In genomic region chr3:77198265-77198664, GRCm38 (mm10) we compare ENCODE assay signal across 12 mouse cellular contexts.
DNase-seq lines count a peak whose midpoint lies in the region; ATAC-seq and TF ChIP-seq lines count a peak whose summit lies in the region.
"Had no signal": no experiment of that assay in that cellular context is flagged by ENCODE, and none has a peak within 500 bp of the region (broad histone marks: within the 10 kb centered on the region; RNA-seq: fewer than 3 reads in every experiment).

No protein-coding gene starts in this region.

- WGBS in hindbrain, postnatal 0 days = 45% methylated on average over 2 of the region's 2 CpGs
- 92% methylated on average over 2 of the region's 2 CpGs for WGBS in hindbrain, embryonic 12.5 days
- 66% methylated on average over 2 of the region's 2 CpGs for WGBS in neural tube, embryonic 15.5 days

- no peak overlapping the region for H3K4me3 ChIP-seq in hindbrain, postnatal 0 days (ENCODE audit: low read length)
- no peak overlapping the region for H3K4me3 ChIP-seq in hindbrain, embryonic 12.5 days
- H3K4me3 ChIP-seq in neural tube, embryonic 15.5 days (replicated peaks) = no peak overlapping the region
- H3K4me3 ChIP-seq: embryonic facial prominence, embryonic 13.5 days; left cerebral cortex, adult 2 months had no signal

- no peak for ATAC-seq in hindbrain, postnatal 0 days
- no peak for ATAC-seq in hindbrain, embryonic 12.5 days (ENCODE audit: low FRiP score)
- ATAC-seq in neural tube, embryonic 15.5 days (ENCODE audit: low FRiP score) = no peak

- peak; percentile 56 to 68 for DNase-seq in cerebellum, postnatal 10 days
- DNase-seq in cerebellum, postnatal 36 days = no peak
- peak; percentile 33 for DNase-seq in hindbrain, postnatal 0 days (ENCODE audit: low spot score)
- peak; percentile 9 to 19 for DNase-seq in heart, adult 9 months (ENCODE audit: low spot score in 2 of 2)
- peak; percentile 62 for DNase-seq in lung, postnatal 10 days
- no peak for DNase-seq in frontal cortex, postnatal 36 days (ENCODE audit: low spot score in 2 of 2)

- no peaks in the 10 kb centered on the region for H3K27me3 ChIP-seq in hindbrain, postnatal 0 days (ENCODE audit: insufficient read depth, low read length)
- no peaks in the 10 kb centered on the region for H3K27me3 ChIP-seq in hindbrain, embryonic 12.5 days
- H3K27me3 ChIP-seq in neural tube, embryonic 15.5 days (replicated peaks) = no peaks in the 10 kb centered on the region
- H3K27me3 ChIP-seq: embryonic facial prominence, embryonic 13.5 days had no signal

- H3K9me3 ChIP-seq in hindbrain, postnatal 0 days (ENCODE audit: low read length) = no peaks in the 10 kb centered on the region
- H3K9me3 ChIP-seq in hindbrain, embryonic 12.5 days (replicated peaks) = no peaks in the 10 kb centered on the region
- H3K9me3 ChIP-seq in neural tube, embryonic 15.5 days (replicated peaks) = no peaks in the 10 kb centered on the region
- H3K9me3 ChIP-seq: embryonic facial prominence, embryonic 13.5 days had no signal

- H3K4me1 ChIP-seq in hindbrain, postnatal 0 days (ENCODE audit: insufficient read depth, low read length) = no peaks in the 10 kb centered on the region
- no peaks in the 10 kb centered on the region for H3K4me1 ChIP-seq in hindbrain, embryonic 12.5 days
- no peaks in the 10 kb centered on the region for H3K4me1 ChIP-seq in neural tube, embryonic 15.5 days
- H3K4me1 ChIP-seq: embryonic facial prominence, embryonic 13.5 days had no signal

- H3K36me3 ChIP-seq in hindbrain, postnatal 0 days (ENCODE audit: insufficient read depth, low read length) = no peaks in the 10 kb centered on the region
- H3K36me3 ChIP-seq in hindbrain, embryonic 12.5 days = no peaks in the 10 kb centered on the region
- no peaks in the 10 kb centered on the region for H3K36me3 ChIP-seq in neural tube, embryonic 15.5 days
- H3K36me3 ChIP-seq: embryonic facial prominence, embryonic 13.5 days had no signal

- H3K9ac ChIP-seq in hindbrain, postnatal 0 days (replicated peaks; ENCODE audit: low read length) = no peak overlapping the region
- no peak overlapping the region for H3K9ac ChIP-seq in hindbrain, embryonic 12.5 days
- H3K9ac ChIP-seq in neural tube, embryonic 15.5 days (replicated peaks) = no peak overlapping the region
- H3K9ac ChIP-seq: embryonic facial prominence, embryonic 13.5 days had no signal

- TF ChIP-seq CTCF in hindbrain, postnatal 0 days (IDR thresholded peaks at IDR 0.05; ENCODE audit: low read depth) = no peak

- no peak overlapping the region for H3K4me2 ChIP-seq in hindbrain, postnatal 0 days (ENCODE audit: low read depth, low read length)
- no peak overlapping the region for H3K4me2 ChIP-seq in hindbrain, embryonic 12.5 days (replicated peaks)
- H3K4me2 ChIP-seq in neural tube, embryonic 15.5 days = no peak overlapping the region
- H3K4me2 ChIP-seq: embryonic facial prominence, embryonic 13.5 days; liver, embryonic 11.5 days; midbrain, embryonic 11.5 days had no signal

- H3K27ac ChIP-seq in hindbrain, postnatal 0 days = no peak overlapping the region
- H3K27ac ChIP-seq in hindbrain, embryonic 12.5 days = no peak overlapping the region
- H3K27ac ChIP-seq in neural tube, embryonic 15.5 days (replicated peaks) = no peak overlapping the region
- H3K27ac ChIP-seq: embryonic facial prominence, embryonic 13.5 days; left cerebral cortex, adult 2 months had no signal

Comparison
In these comparisons a context has a peak if more than half of its experiments do, and no peak if none do; other contexts are left out.
1. DNase-seq: peak in cerebellum, postnatal 10 days (2 of 2), hindbrain, postnatal 0 days (single experiment), heart, adult 9 months (2 of 2) and lung, postnatal 10 days (single experiment); none in cerebellum, postnatal 36 days (0 of 2) and frontal cortex, postnatal 36 days (0 of 2).